ENCODE assay signal across 19 mouse cellular contexts in genomic region chr19:10431410-10431809, GRCm38 (mm10). TPM values are rescaled to one million over a fixed set of nuclear protein-coding genes. Genes with fewer than 3 reads are reported as not detected.
DNase-seq lines count a peak whose midpoint lies in the region; ATAC-seq and TF ChIP-seq lines count a peak whose summit lies in the region.
"Had no signal": no experiment of that assay in that cellular context is flagged by ENCODE, and none has a peak within 500 bp of the region (broad histone marks: within the 10 kb centered on the region; RNA-seq: fewer than 3 reads in every experiment).

No protein-coding gene starts in this region.

- 0 out of 2 replicates have a peak overlapping the region, but pooled peaks have one; percentile 18 for H3K9ac ChIP-seq in heart, embryonic 11.5 days (ENCODE audit: low read depth, low read length)
- no peak overlapping the region for H3K9ac ChIP-seq in CH12.LX (ENCODE audit: insufficient read depth, low read depth)
- no peak overlapping the region for H3K9ac ChIP-seq in liver, postnatal 0 days (replicated peaks)
- H3K9ac ChIP-seq: embryonic facial prominence, embryonic 12.5 days; hindbrain, embryonic 12.5 days; stomach, embryonic 15.5 days had no signal

- TF ChIP-seq CTCF in CH12.LX (conservative IDR thresholded peaks at IDR 0.05 in 1 of 2, IDR thresholded peaks at IDR 0.05 in 1 of 2; ENCODE audit: low read depth in 2 of 2, low read length in 2 of 2), result no peak
- TF ChIP-seq CTCF in liver, postnatal 0 days (IDR thresholded peaks at IDR 0.05; ENCODE audit: low read depth), result no peak

- no peak for TF ChIP-seq POLR2A in CH12.LX (IDR thresholded peaks at IDR 0.05; ENCODE audit: low read depth, low read length)

- no peak overlapping the region for H3K4me2 ChIP-seq in heart, embryonic 11.5 days
- no peak overlapping the region for H3K4me2 ChIP-seq in CH12.LX (ENCODE audit: insufficient read depth, low read depth, poor library complexity, severe bottlenecking)
- no peak overlapping the region for H3K4me2 ChIP-seq in liver, postnatal 0 days (ENCODE audit: low read depth, low read length)
- H3K4me2 ChIP-seq: embryonic facial prominence, embryonic 12.5 days; hindbrain, embryonic 12.5 days; stomach, embryonic 15.5 days had no signal

- H3K36me3 ChIP-seq in heart, embryonic 11.5 days (ENCODE audit: control insufficient read depth, insufficient read depth, low read length), result no peaks in the 10 kb centered on the region
- no peaks in the 10 kb centered on the region for H3K36me3 ChIP-seq in CH12.LX (replicated peaks in 1 of 2; ENCODE audit: control insufficient read depth in 1 of 2, insufficient read depth in 1 of 2, low read length in 1 of 2)
- no peaks in the 10 kb centered on the region for H3K36me3 ChIP-seq in liver, postnatal 0 days (replicated peaks; ENCODE audit: insufficient read depth, low read length)
- H3K36me3 ChIP-seq in embryonic facial prominence, embryonic 10.5 days (replicated peaks), result no peaks in the 10 kb centered on the region
- H3K36me3 ChIP-seq: embryonic facial prominence, embryonic 12.5 days; G1E; hindbrain, embryonic 12.5 days; stomach, embryonic 15.5 days had no signal

- H3K9me3 ChIP-seq in heart, embryonic 11.5 days (replicated peaks; ENCODE audit: control insufficient read depth, low read length), result no peaks in the 10 kb centered on the region
- H3K9me3 ChIP-seq in CH12.LX (replicated peaks; ENCODE audit: low read length), result no peaks in the 10 kb centered on the region
- no peaks in the 10 kb centered on the region for H3K9me3 ChIP-seq in liver, postnatal 0 days (ENCODE audit: low read length)
- no peaks in the 10 kb centered on the region for H3K9me3 ChIP-seq in embryonic facial prominence, embryonic 10.5 days
- H3K9me3 ChIP-seq: embryonic facial prominence, embryonic 12.5 days; G1E; hindbrain, embryonic 12.5 days; stomach, embryonic 15.5 days had no signal

- 16% methylated on average over 3 of the region's 3 CpGs for WGBS in heart, embryonic 11.5 days (ENCODE audit: insufficient replicate concordance)
- whole genome bisulfite sequencing in liver, postnatal 0 days (ENCODE audit: insufficient replicate concordance), result 18% methylated on average over 3 of the region's 3 CpGs
- 32% methylated on average over 3 of the region's 3 CpGs for WGBS in embryonic facial prominence, embryonic 10.5 days

- H3K4me1 ChIP-seq in heart, embryonic 11.5 days (ENCODE audit: control insufficient read depth, insufficient read depth, low read length), result peaks cover 21% of the 10 kb centered on the region
- H3K4me1 ChIP-seq in CH12.LX (ENCODE audit: control insufficient read depth in 1 of 2, insufficient read depth in 2 of 2), result peaks cover 24 to 40% of the 10 kb centered on the region in 2 experiments
- no peaks in the 10 kb centered on the region for H3K4me1 ChIP-seq in liver, postnatal 0 days (ENCODE audit: insufficient read depth)
- H3K4me1 ChIP-seq in embryonic facial prominence, embryonic 10.5 days, result peaks cover 40% of the 10 kb centered on the region

- H3K79me2 ChIP-seq in CH12.LX (replicated peaks; ENCODE audit: control insufficient read depth, extremely low read depth, insufficient read depth, poor library complexity, severe bottlenecking), result no peaks in the 10 kb centered on the region

- peaks cover 32% of the 10 kb centered on the region for H3K27me3 ChIP-seq in heart, embryonic 11.5 days (ENCODE audit: control insufficient read depth, insufficient read depth, low read length)
- peaks cover 90% of the 10 kb centered on the region for H3K27me3 ChIP-seq in CH12.LX (replicated peaks)
- no peaks in the 10 kb centered on the region for H3K27me3 ChIP-seq in liver, postnatal 0 days (ENCODE audit: insufficient read depth, low read length)
- H3K27me3 ChIP-seq in embryonic facial prominence, embryonic 10.5 days (replicated peaks; ENCODE audit: low read depth, poor library complexity, severe bottlenecking), result peaks cover 51% of the 10 kb centered on the region
- H3K27me3 ChIP-seq: stomach, embryonic 15.5 days had no signal

- no peak overlapping the region for H3K4me3 ChIP-seq in heart, embryonic 11.5 days (ENCODE audit: low read depth, low read length)
- H3K4me3 ChIP-seq in CH12.LX (replicated peaks in 1 of 3; ENCODE audit: low read depth in 2 of 3, low read length in 2 of 3, poor library complexity in 1 of 3), result no peak overlapping the region
- no peak overlapping the region for H3K4me3 ChIP-seq in liver, postnatal 0 days (ENCODE audit: low read depth, low read length)
- H3K4me3 ChIP-seq in embryonic facial prominence, embryonic 10.5 days, result no peak overlapping the region
- H3K4me3 ChIP-seq: embryonic facial prominence, embryonic 12.5 days; hindbrain, embryonic 12.5 days; stomach, embryonic 15.5 days had no signal

- dilution Hi-C loops in CH12.LX (cut with MboI; ENCODE audit: extremely low pct_ligation_motif_present, extremely low pct_unique_long_range_greater_than_20kb, low sequenced_read_pairs), result no loop called here

- in situ Hi-C loops in CH12.LX (cut with MboI; ENCODE audit: low pct_ligation_motif_present, low pct_unique_long_range_greater_than_20kb, low sequenced_read_pairs), result loop anchor here (5.0 kb wide), 2 partner anchors 89 to 169 kb away; no protein-coding TSS in a partner anchor

- DNase-seq in heart, adult 8-10 months (ENCODE audit: low spot score), result no peak
- DNase-seq in CH12.LX (ENCODE audit: extremely low read depth), result peak; percentile 71
- peak; percentile 51 for DNase-seq in c-Kit-positive CD71-positive TER-119-positive erythroid progenitor cells, embryonic 14.5 days (ENCODE audit: low spot score)
- DNase-seq in liver, postnatal 0 days, result no peak
- no peak for DNase-seq in frontal cortex, adult 2 months (ENCODE audit: extremely low spot score in 1 of 2, low spot score in 1 of 2)
- no peak for DNase-seq in embryonic facial prominence, embryonic 10.5 days (ENCODE audit: low spot score)
- DNase-seq: cerebellum, adult 11 months; cerebellum, postnatal 36 days; kidney, adult 8-10 months; kidney, postnatal 4 days had no signal

- no peak for TF ChIP-seq RAD21 in CH12.LX (IDR thresholded peaks at IDR 0.05; ENCODE audit: low read depth, low read length)

- no peak for TF ChIP-seq EP300 in CH12.LX (IDR thresholded peaks at IDR 0.05; ENCODE audit: low read length)
- TF ChIP-seq EP300 in liver, postnatal 0 days (IDR thresholded peaks at IDR 0.05; ENCODE audit: low read depth), result no peak

- ATAC-seq in heart, embryonic 11.5 days (replicated peaks; ENCODE audit: insufficient number of reproducible peaks, low FRiP score, low TSS enrichment), result no peak
- peak; percentile 35; the same call in 1 of the 2 replicates for ATAC-seq in liver, postnatal 0 days
- ATAC-seq: inflammation-experienced regulatory T-cells, adult 6 months had no signal

- H3K27ac ChIP-seq in heart, embryonic 11.5 days (ENCODE audit: low read depth, low read length), result no peak overlapping the region
- no peak overlapping the region for H3K27ac ChIP-seq in CH12.LX (ENCODE audit: insufficient read depth, low read depth)
- H3K27ac ChIP-seq in liver, postnatal 0 days (ENCODE audit: low read depth), result no peak overlapping the region
- H3K27ac ChIP-seq in embryonic facial prominence, embryonic 10.5 days (replicated peaks), result no peak overlapping the region
- H3K27ac ChIP-seq: embryonic facial prominence, embryonic 12.5 days; hindbrain, embryonic 12.5 days; stomach, embryonic 15.5 days had no signal

TF ChIP-seq in CH12.LX, 34 proteins besides CTCF, POLR2A, EP300 and RAD21 (continues in another document):
- TF ChIP-seq GABPA (IDR thresholded peaks at IDR 0.05; ENCODE audit: insufficient replicate concordance, low read depth, low read length), result no peak
- peak; percentile 51; the same call in 1 of the 2 replicates for TF ChIP-seq IRF4 (IDR thresholded peaks at IDR 0.05; ENCODE audit: low read depth, low read length)
- TF ChIP-seq CHD1 (IDR thresholded peaks at IDR 0.05; ENCODE audit: low read depth, low read length), result no peak
- TF ChIP-seq NRF1 (IDR thresholded peaks at IDR 0.05; ENCODE audit: low read depth, low read length), result 0 out of 2 replicates have a peak, but pooled peaks have one; percentile 15
- TF ChIP-seq TCF12 (IDR thresholded peaks at IDR 0.05; ENCODE audit: low read depth, low read length), result peak; percentile 18; the same call in 1 of the 2 replicates
- peak; percentile 73 for TF ChIP-seq ELF1 (IDR thresholded peaks at IDR 0.05; ENCODE audit: low read depth, low read length)
- no peak for TF ChIP-seq USF2 (conservative IDR thresholded peaks at IDR 0.05; ENCODE audit: low read depth, low read length)
- no peak for TF ChIP-seq JUN (IDR thresholded peaks at IDR 0.05; ENCODE audit: insufficient read depth, low read depth, low read length)

RNA-seq across cellular contexts. Expression of gene Lrrc10b, which starts 25.9 kb away (rescaled TPM):
- 0.19 TPM in 1 of 2 replicates, not detected in the other for polyA plus RNA-seq in heart, embryonic 11.5 days (2014; fragmentation: Nextera tagmentation; extraction: Ambion mirVana)
- total RNA-seq in heart, adult 8-10 months (2022), result 1 to 10 TPM in 2 of 4 experiments, under 1 TPM in 2; 0.38 to 6.4 (median 1.9) TPM
- not detected in 2 replicates for total RNA-seq in CH12.LX (2012; rRNA removed)
- not detected in 2 replicates for total RNA-seq in CH12.LX (2014; rRNA removed)
- polyA plus RNA-seq in CH12.LX (2012; ENCODE audit: insufficient read length, low read depth), result not detected in 2 replicates
- 0.05 TPM in 1 of 2 replicates, not detected in the other for polyA plus RNA-seq in liver, postnatal 0 days (2015; fragmentation: Nextera tagmentation; extraction: Ambion mirVana)
- 4.7 and 7.8 TPM in 2 replicates for polyA plus RNA-seq in frontal cortex, adult 2 months (2012; rRNA removed)
- 0.29 and 0.52 TPM in 2 replicates for polyA plus RNA-seq in embryonic facial prominence, embryonic 10.5 days (2016; fragmentation: Nextera tagmentation; extraction: Ambion mirVana)
- total RNA-seq: G1E; granulocyte monocyte progenitor cell, adult 5-6 weeks; liver, adult 2 months; megakaryocyte-erythroid progenitor cell, adult 5-6 weeks had no signal
- polyA plus RNA-seq: G1E; inflammation-experienced regulatory T-cells, adult 6 months; liver, adult 2 months had no signal

RNA-seq across cellular contexts. Expression of gene Syt7, which starts 42.5 kb away (rescaled TPM):
- polyA plus RNA-seq in heart, embryonic 11.5 days (2014; fragmentation: Nextera tagmentation; extraction: Ambion mirVana), result 1.2 and 2.0 TPM in 2 replicates
- 10 to 100 TPM; 33.2 to 39.1 (median 35.8) TPM for total RNA-seq in heart, adult 8-10 months (2022)
- total RNA-seq in CH12.LX (2012; rRNA removed), result not detected in 2 replicates
- total RNA-seq in CH12.LX (2014; rRNA removed), result not detected in 2 replicates
- not detected in 2 replicates for polyA plus RNA-seq in CH12.LX (2012; ENCODE audit: insufficient read length, low read depth)
- polyA plus RNA-seq in liver, postnatal 0 days (2015; fragmentation: Nextera tagmentation; extraction: Ambion mirVana), result 0.04 and 0.24 TPM in 2 replicates
- 187 and 212 TPM in 2 replicates for polyA plus RNA-seq in frontal cortex, adult 2 months (2012; rRNA removed)
- 0.44 and 0.64 TPM in 2 replicates for polyA plus RNA-seq in embryonic facial prominence, embryonic 10.5 days (2016; fragmentation: Nextera tagmentation; extraction: Ambion mirVana)
- total RNA-seq: granulocyte monocyte progenitor cell, adult 5-6 weeks; megakaryocyte-erythroid progenitor cell, adult 5-6 weeks had no signal
- polyA plus RNA-seq: G1E had no signal

RNA-seq across cellular contexts. Expression of gene Ppp1r32, which starts 51.3 kb away (rescaled TPM):
- not detected in 2 replicates for polyA plus RNA-seq in heart, embryonic 11.5 days (2014; fragmentation: Nextera tagmentation; extraction: Ambion mirVana)
- under 1 TPM in 3 of 4 experiments, not detected in 1; 0.22 to 0.38 (median 0.28) TPM for total RNA-seq in heart, adult 8-10 months (2022)
- total RNA-seq in CH12.LX (2012; rRNA removed) (0.13 TPM in 1 of 2 replicates, not detected in the other), CH12.LX (2014; rRNA removed) (0.18 TPM in 1 of 2 replicates, not detected in the other)
- polyA plus RNA-seq in CH12.LX (2012; ENCODE audit: insufficient read length, low read depth), result 0.25 and 0.49 TPM in 2 replicates
- polyA plus RNA-seq in liver, postnatal 0 days (2015; fragmentation: Nextera tagmentation; extraction: Ambion mirVana), result 0.11 and 0.15 TPM in 2 replicates
- 0.84 and 1.2 TPM in 2 replicates for polyA plus RNA-seq in frontal cortex, adult 2 months (2012; rRNA removed)
- 0.29 and 0.39 TPM in 2 replicates for polyA plus RNA-seq in embryonic facial prominence, embryonic 10.5 days (2016; fragmentation: Nextera tagmentation; extraction: Ambion mirVana)
- total RNA-seq: liver, adult 2 months had no signal

Comparison
In these comparisons a context has a peak if more than half of its experiments do, and no peak if none do; other contexts are left out.
1. DNase-seq: peak in CH12.LX (single experiment) and c-Kit-positive CD71-positive TER-119-positive erythroid progenitor cells, embryonic 14.5 days (single experiment); none in heart, adult 8-10 months (single experiment), liver, postnatal 0 days (single experiment), frontal cortex, adult 2 months (0 of 2) and embryonic facial prominence, embryonic 10.5 days (single experiment).
2. RNA of gene Syt7, which starts 42.5 kb away (polyA plus RNA-seq): 187 to 212 TPM in frontal cortex, adult 2 months; 1.2 to 2.0 TPM in heart, embryonic 11.5 days, 0.44 to 0.64 TPM in embryonic facial prominence, embryonic 10.5 days, not detected in CH12.LX and 0.04 to 0.24 TPM in liver, postnatal 0 days; every median in the first group is over 10 times any median in the second.